Mouse (Mus musculus) heart, postnatal 25 days (tissue): ENCODE results near the gene Usp53. TPM values are rescaled to one million over a fixed set of nuclear protein-coding genes. Genes with fewer than 3 reads are reported as not detected.

Experiments
- DNase-seq: peaks from one replicate; pipeline ENCODE4 v3.0.0; 2022; ENCODE audit warnings: low spot score
- intact Hi-C: fragments of 180-260 bp; cut with DNase I; formaldehyde crosslinking; loops from one replicate; pipeline ENCODE4 v1.15.1; 2025
- microRNA-seq: library from miRNA; unstranded; fragments of <30 nt; microRNA quantifications from one replicate; pipeline ENCODE4 v1.2.0, GENCODE M21; 2022
- total RNA-seq, 2 experiments: library from RNA; stranded (reverse); gene quantifications; 2 replicates each; pipeline ENCODE4 v1.2.3; 2021

Usp53 gene
- total RNA-seq, 2 experiments from 2014 or later = 7.7 to 9.4 TPM

GRCm38 (mm10) chr3:122898254-122898653 is 86.1 kb downstream of the Usp53 start:
- intact Hi-C loops = no loop called here
- DNase-seq = no peak

GRCm38 (mm10) chr3:122895189-122895731 is 89.0 kb downstream of the Usp53 start:
- intact Hi-C loops = no loop called here
- no peak for DNase-seq

- intact Hi-C loops = no loop called here
- no peak for DNase-seq
These were observed 89.5 kb downstream of the Usp53 start, which contains the start of gene Fabp2 for GRCm38 (mm10) chr3:122894772-122895171. Gene Fabp2 (plus strand): TSS chr3:122895072.

- intact Hi-C loops = no loop called here
- DNase-seq = no peak
These were observed 95.9 kb downstream of the Usp53 start for GRCm38 (mm10) chr3:122888371-122888819.

- intact Hi-C loops = no loop called here
- no peak for DNase-seq
These were observed 96.6 kb downstream of the Usp53 start for GRCm38 (mm10) chr3:122887505-122888301.

Small RNA genes within 50 kb of the gene (microRNA-seq; reads per million reads assigned to microRNA genes)
- not detected for gene Gm22066

Other genes starting within 250 kb of the Usp53 start
- gene Fabp2, start 89.4 kb downstream of the Usp53 start, total RNA-seq = not detected
- gene Gm10959, start 65.2 kb downstream of the Usp53 start, total RNA-seq = not detected
- gene 1810037I17Rik, start 60.3 kb downstream of the Usp53 start, total RNA-seq = 100 to 1,000 TPM in 1 of 2 experiments, 10 to 100 TPM in 1; 99.5 to 106 TPM
- gene Myoz2, start 50.5 kb upstream of the Usp53 start, total RNA-seq = 1,000 to 10,000 TPM; 2,092 to 2,205 TPM